Mouse (Mus musculus) MEL (cell line): ENCODE measurements around the gene Hs3st4.

Experiments
- CHD1 ChIP-seq: IDR thresholded peaks from 2 replicates; pipeline ENCODE4 v1.6.1; 2012; ENCODE audit warnings: low read depth, mild to moderate bottlenecking, inconsistent platforms, low read length, improper control_type of control experiment
- CTCF ChIP-seq, 3 experiments: IDR thresholded peaks in 2 of 3; conservative IDR thresholded peaks in 1 of 3; 2 replicates each; pipeline ENCODE4 v1.5.1; 2011 to 2012; ENCODE audit warnings: low read length in 3 of 3, low read depth in 2 of 3, mild to moderate bottlenecking in 2 of 3, improper control_type of control experiment in 1 of 3, inconsistent platforms in 1 of 3, mixed read lengths in 1 of 3, moderate library complexity in 1 of 3; ENCODE audit not compliant: control insufficient read depth in 1 of 3, insufficient read depth in 1 of 3, poor library complexity in 1 of 3, severe bottlenecking in 1 of 3
- E2F4 ChIP-seq: IDR thresholded peaks from 2 replicates; pipeline ENCODE4 v1.6.1; 2011; ENCODE audit warnings: low read depth, low read length, improper control_type of control experiment, borderline replicate concordance
- HCFC1 ChIP-seq: IDR thresholded peaks from 2 replicates; pipeline ENCODE4 v1.6.1; 2012; ENCODE audit warnings: low read depth, mild to moderate bottlenecking, inconsistent platforms, low read length, improper control_type of control experiment, moderate library complexity
- MAFK ChIP-seq: IDR thresholded peaks from 2 replicates; pipeline ENCODE4 v1.6.1; 2011; ENCODE audit warnings: low read depth, mild to moderate bottlenecking, low read length, improper control_type of control experiment, borderline replicate concordance
- MEF2A ChIP-seq: IDR thresholded peaks from 2 replicates; pipeline ENCODE4 v1.6.1; 2014; ENCODE audit warnings: low read depth, mild to moderate bottlenecking, inconsistent platforms, low read length, improper control_type of control experiment; ENCODE audit not compliant: poor library complexity, insufficient replicate concordance, severe bottlenecking; ENCODE audit errors: extremely low read depth
- NELFE ChIP-seq: IDR thresholded peaks from 2 replicates; pipeline ENCODE4 v1.6.1; 2011; ENCODE audit warnings: low read depth, low read length, improper control_type of control experiment
- NRF1 ChIP-seq: IDR thresholded peaks from 2 replicates; pipeline ENCODE4 v1.6.1; 2014; ENCODE audit warnings: low read depth, mild to moderate bottlenecking, inconsistent platforms, low read length, improper control_type of control experiment, moderate library complexity; ENCODE audit not compliant: poor library complexity, insufficient read depth, severe bottlenecking
- POLR2A ChIP-seq, 2 experiments: IDR thresholded peaks; 2 replicates each; pipeline ENCODE4 v1.6.1; 2011 to 2012; ENCODE audit warnings: low read length in 2 of 2, mild to moderate bottlenecking in 2 of 2, control low read depth in 1 of 2, improper control_type of control experiment in 1 of 2, low read depth in 1 of 2, moderate library complexity in 1 of 2; ENCODE audit not compliant: control insufficient read depth in 1 of 2, insufficient read depth in 1 of 2, poor library complexity in 1 of 2
- POLR2AphosphoS2 ChIP-seq: IDR thresholded peaks from 2 replicates; pipeline ENCODE4 v1.6.1; 2011; ENCODE audit warnings: low read length, improper control_type of control experiment
- TCF12 ChIP-seq: IDR thresholded peaks from 2 replicates; pipeline ENCODE4 v1.6.1; 2014; ENCODE audit warnings: low read depth, mild to moderate bottlenecking, inconsistent platforms, low read length, improper control_type of control experiment, moderate library complexity
- USF2 ChIP-seq, 2 experiments: IDR thresholded peaks; 2 replicates each; pipeline ENCODE4 v1.6.1; 2011 to 2012; ENCODE audit warnings: improper control_type of control experiment in 2 of 2, low read length in 2 of 2, borderline replicate concordance in 1 of 2, inconsistent platforms in 1 of 2, low read depth in 1 of 2, mild to moderate bottlenecking in 1 of 2; ENCODE audit not compliant: insufficient read depth in 1 of 2
- ZMIZ1 ChIP-seq: IDR thresholded peaks from 2 replicates; pipeline ENCODE4 v1.6.1; 2012; ENCODE audit warnings: low read depth, mild to moderate bottlenecking, inconsistent platforms, low read length, improper control_type of control experiment, moderate library complexity
- ZNF384 ChIP-seq: IDR thresholded peaks from 2 replicates; pipeline ENCODE4 v1.6.1; 2012; ENCODE audit warnings: low read depth, mild to moderate bottlenecking, inconsistent platforms, low read length, improper control_type of control experiment

DNA sequence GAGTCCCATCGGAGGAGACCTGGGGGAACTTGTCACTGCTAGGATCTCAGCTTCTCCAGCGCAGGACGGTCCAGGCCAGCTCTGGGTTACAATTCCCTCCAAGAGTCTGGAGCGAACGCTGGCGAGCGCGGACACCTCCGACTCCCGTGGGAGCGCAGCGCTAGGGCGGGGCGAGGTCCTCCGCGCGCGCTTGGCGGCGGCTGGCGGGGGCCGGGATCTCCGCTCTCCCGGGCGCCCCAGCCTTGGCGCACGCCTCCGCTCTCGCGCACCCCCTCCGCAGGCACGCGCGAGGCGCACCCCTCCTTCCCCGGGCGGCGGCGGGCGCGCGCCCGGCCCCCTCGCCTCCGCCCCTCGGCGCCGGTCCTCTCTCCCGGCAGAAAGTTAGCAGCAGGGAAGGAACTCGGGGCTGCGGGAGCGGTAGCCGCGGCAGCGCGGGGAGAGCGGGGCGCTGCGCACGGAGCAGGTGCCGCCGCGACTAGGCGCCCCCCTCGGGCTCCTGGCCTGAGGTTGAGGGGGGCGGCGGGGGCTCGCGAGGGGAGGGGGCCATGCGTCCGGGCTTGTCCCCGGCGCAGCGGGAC lies at the start of gene Hs3st4:
- no peak for TF ChIP-seq POLR2A (IDR thresholded peaks at IDR 0.05; ENCODE audit: control insufficient read depth in 1 of 2, insufficient read depth in 1 of 2, low read depth in 1 of 2, low read length in 2 of 2, poor library complexity in 1 of 2)
- no peak for TF ChIP-seq TCF12
- TF ChIP-seq ZNF384 = no peak
- TF ChIP-seq CHD1 = no peak
- TF ChIP-seq CTCF (IDR thresholded peaks at IDR 0.05 in 2 of 3, conservative IDR thresholded peaks at IDR 0.05 in 1 of 3; ENCODE audit: control insufficient read depth in 1 of 3, insufficient read depth in 1 of 3, low read depth in 2 of 3, low read length in 3 of 3, poor library complexity in 1 of 3, severe bottlenecking in 1 of 3) = no peak
- no peak for TF ChIP-seq ZMIZ1
- no peak for TF ChIP-seq E2F4
- TF ChIP-seq NELFE = no peak
- TF ChIP-seq MEF2A = no peak
- TF ChIP-seq HCFC1 = no peak
- TF ChIP-seq POLR2AphosphoS2 = no peak
- TF ChIP-seq MAFK = no peak
- TF ChIP-seq NRF1 = no peak
- no peak for TF ChIP-seq USF2 (IDR thresholded peaks at IDR 0.05; ENCODE audit: borderline replicate concordance in 1 of 2, insufficient read depth in 1 of 2, low read depth in 1 of 2, low read length in 2 of 2)
